Mouse (Mus musculus): ENCODE data around the gene Atrnl1.
"Not testable (repeated sequence)": the region's sequence is repeated elsewhere in the genome, so short reads cannot be mapped to it uniquely, and the experiment has no call there.

Atrnl1 gene

GRCm38 (mm10) chr19:58029661-58030060, 418.8 kb downstream of the Atrnl1 start:
- no peak for DNase-seq (ENCODE audit: low read depth, low spot score)

- no peak for DNase-seq (ENCODE audit: low read depth, low spot score)
Measured at GRCm38 (mm10) chr19:58033241-58033640, 422.4 kb downstream of the Atrnl1 start.

- DNase-seq (ENCODE audit: low read depth, low spot score): no peak
Measured at GRCm38 (mm10) chr19:58036166-58036565, 425.3 kb downstream of the Atrnl1 start.

GRCm38 (mm10) chr19:58043120-58043519, 432.3 kb downstream of the Atrnl1 start:
- DNase-seq (ENCODE audit: low read depth, low spot score): no peak

- no peak for DNase-seq (ENCODE audit: low read depth, low spot score)
Measured at GRCm38 (mm10) chr19:58043550-58043949, 432.7 kb downstream of the Atrnl1 start.

GRCm38 (mm10) chr19:58044816-58045215, 434.0 kb downstream of the Atrnl1 start:
- no peak for DNase-seq (ENCODE audit: low read depth, low spot score)

GRCm38 (mm10) chr19:58046656-58047055, 435.8 kb downstream of the Atrnl1 start:
- DNase-seq (ENCODE audit: low read depth, low spot score): no peak

- not testable (repeated sequence) for DNase-seq (ENCODE audit: low read depth, low spot score)
Measured at GRCm38 (mm10) chr19:58050410-58050809, 439.6 kb downstream of the Atrnl1 start.

GRCm38 (mm10) chr19:58050986-58051385, 440.2 kb downstream of the Atrnl1 start:
- DNase-seq (ENCODE audit: low read depth, low spot score): no peak

- DNase-seq (ENCODE audit: low read depth, low spot score): no peak
Measured at GRCm38 (mm10) chr19:58051905-58052304, 441.1 kb downstream of the Atrnl1 start.

- no peak for DNase-seq (ENCODE audit: low read depth, low spot score)
Measured at GRCm38 (mm10) chr19:58052444-58053135, 441.8 kb downstream of the Atrnl1 start.

- DNase-seq (ENCODE audit: low read depth, low spot score): no peak
Measured at GRCm38 (mm10) chr19:58059719-58060118, 448.9 kb downstream of the Atrnl1 start.

- DNase-seq (ENCODE audit: low read depth, low spot score): no peak
Measured at GRCm38 (mm10) chr19:58060199-58060853, 449.5 kb downstream of the Atrnl1 start.

GRCm38 (mm10) chr19:58060854-58061358, 450.1 kb downstream of the Atrnl1 start:
- DNase-seq (ENCODE audit: low read depth, low spot score): no peak

- DNase-seq (ENCODE audit: low read depth, low spot score): no peak
Measured at GRCm38 (mm10) chr19:58061933-58062332, 451.1 kb downstream of the Atrnl1 start.

GRCm38 (mm10) chr19:58063541-58063940, 452.7 kb downstream of the Atrnl1 start:
- no peak for DNase-seq (ENCODE audit: low read depth, low spot score)

GRCm38 (mm10) chr19:58064116-58065000, 453.5 kb downstream of the Atrnl1 start:
- DNase-seq (ENCODE audit: low read depth, low spot score): no peak

GRCm38 (mm10) chr19:58065001-58065314, 454.1 kb downstream of the Atrnl1 start:
- DNase-seq (ENCODE audit: low read depth, low spot score): no peak

GRCm38 (mm10) chr19:58065514-58065913, 454.7 kb downstream of the Atrnl1 start:
- no peak for DNase-seq (ENCODE audit: low read depth, low spot score)

- no peak for DNase-seq (ENCODE audit: low read depth, low spot score)
Measured at GRCm38 (mm10) chr19:58068114-58068513, 457.3 kb downstream of the Atrnl1 start.

- no peak for DNase-seq (ENCODE audit: low read depth, low spot score)
Measured at GRCm38 (mm10) chr19:58068958-58069357, 458.1 kb downstream of the Atrnl1 start.

- no peak for DNase-seq (ENCODE audit: low read depth, low spot score)
Measured at GRCm38 (mm10) chr19:58072404-58072803, 461.6 kb downstream of the Atrnl1 start.

Data from c-Kit-negative CD71-positive TER-119-positive erythroid progenitor cells, embryonic 14.5 days (primary cell).